Mouse (Mus musculus) intestine, embryonic 15.5 days (tissue): ENCODE data around the gene Gnat2. TPM values are rescaled to one million over a fixed set of nuclear protein-coding genes. Genes with fewer than 3 reads are reported as not detected.
A peak's percentile ranks its signal among the peaks of the same experiment; 100 is the strongest.

Experiments
- ATAC-seq: fragments of 200-750 bp; cut with Nextera tagmentation; 2 replicates; pipeline ENCODE4 v1.8.0; 2017; ENCODE audit warnings: moderate TSS enrichment, moderate library complexity
- H3K27ac ChIP-seq: fragments of 300-500 bp; sonication (generic); 2 replicates; pipeline ENCODE4 v1.5.1; 2015; ENCODE audit warnings: mild to moderate bottlenecking, inconsistent platforms
- H3K27me3 ChIP-seq: fragments of 300-500 bp; sonication (generic); replicated peaks from 2 replicates; pipeline ENCODE4 v1.6.1; 2015; ENCODE audit warnings: inconsistent platforms
- H3K36me3 ChIP-seq: fragments of 300-500 bp; sonication (generic); 2 replicates; pipeline ENCODE4 v1.6.1; 2015; ENCODE audit warnings: inconsistent platforms
- H3K4me1 ChIP-seq: fragments of 300-500 bp; sonication (generic); replicated peaks from 2 replicates; pipeline ENCODE4 v1.6.1; 2015; ENCODE audit warnings: inconsistent platforms
- H3K4me2 ChIP-seq: fragments of 300-500 bp; sonication (generic); replicated peaks from 2 replicates; pipeline ENCODE4 v1.6.1; 2015; ENCODE audit warnings: mild to moderate bottlenecking, inconsistent platforms
- H3K4me3 ChIP-seq: fragments of 300-500 bp; sonication (generic); replicated peaks from 2 replicates; pipeline ENCODE4 v1.5.1; 2015; ENCODE audit warnings: inconsistent platforms
- H3K9ac ChIP-seq: fragments of 300-500 bp; sonication (generic); 2 replicates; pipeline ENCODE4 v1.6.1; 2015; ENCODE audit warnings: inconsistent platforms
- H3K9me3 ChIP-seq: fragments of 300-500 bp; sonication (generic); 2 replicates; pipeline ENCODE4 v1.6.1; 2016; ENCODE audit warnings: inconsistent platforms
- WGBS: fragments of 180-500 bp; shearing (Covaris S2); methylation state at CpG from one replicate; pipeline ENCODE4 v1.1.7; 2015; 5-methylcytosine and 5-hydroxymethylcytosine counted together
- polyA plus RNA-seq: library from polyadenylated mRNA; unstranded; fragments of >200 nt; fragmentation: Nextera tagmentation; extraction: Ambion mirVana; gene quantifications from 2 replicates; pipeline ENCODE4 v1.2.1, GENCODE M21; 2015

Gene Gnat2
- 1.9 and 2.8 TPM in 2 replicates for polyA plus RNA-seq

- Histone ChIP-seq H3K27ac (no peak within 1 kb of the TSS), H3K9me3 (no peaks in the 10 kb centered on the region), H3K4me1 (peaks cover 5% of the 10 kb centered on the region; the same call in 1 of the 2 replicates), H3K36me3 (no peaks in the 10 kb centered on the region), H3K9ac (no peak within 1 kb of the TSS), H3K27me3 (no peaks in the 10 kb centered on the region), H3K4me2 (no peak within 1 kb of the TSS), H3K4me3 (no peak within 1 kb of the TSS)
- ATAC-seq = no peak
- WGBS = 74% methylated on average over 15 of the region's 15 CpGs
Measured at GRCm38 (mm10) chr3:108092536-108093115, at the start of gene Gnat2. Gene Gnat2, plus strand, starts transcription at chr3:108092789.

DNA sequence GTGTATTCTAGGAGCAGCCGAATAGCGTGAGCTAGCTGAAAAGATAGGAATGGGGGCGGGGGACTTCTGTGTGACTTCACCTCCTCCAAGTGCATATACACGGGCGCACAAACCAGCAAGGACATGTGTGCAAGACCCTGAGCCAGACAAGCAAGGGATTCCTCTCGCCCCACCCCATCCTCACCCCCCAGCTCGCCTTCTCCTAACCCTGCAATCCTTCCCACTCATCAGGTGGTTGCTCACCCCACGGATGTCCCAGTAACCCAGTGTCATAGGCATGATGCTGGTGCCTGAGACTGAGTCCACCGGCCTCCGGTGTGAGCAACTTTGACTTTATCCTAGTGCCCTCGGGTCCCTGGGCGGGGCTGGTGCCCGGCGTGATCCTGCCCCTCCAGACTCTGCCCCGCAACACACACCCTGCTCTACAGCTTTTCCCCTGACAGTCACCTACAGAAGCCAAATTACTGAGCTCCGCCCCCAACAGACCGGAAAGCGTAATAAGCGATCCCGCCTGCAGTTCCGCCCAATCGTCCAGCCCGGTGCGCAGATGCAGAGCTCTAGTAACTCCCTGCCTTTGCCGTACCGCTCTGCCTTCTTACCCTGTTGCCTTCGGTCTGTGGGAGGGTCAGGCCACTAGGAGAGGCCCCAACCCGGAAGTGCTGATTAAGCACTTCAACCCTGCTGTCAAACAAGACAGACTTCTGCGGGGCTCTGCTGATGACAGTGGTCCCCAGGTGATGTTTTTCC, 48.0 kb upstream of the Gnat2 start, which contains the start of gene Gstm4:
TSS of gene Gstm4 (minus strand) at position 501 of the 747 bp plus-strand sequence.
- WGBS = 4% methylated on average over 29 of the region's 29 CpGs
- peak within 1 kb of the TSS; percentile 65 for H3K27ac ChIP-seq
- ATAC-seq = peak; percentile 95

GRCm38 (mm10) chr3:108046944-108047655, 45.5 kb upstream of the Gnat2 start:
- H3K4me1 ChIP-seq = peaks cover 6% of the 10 kb centered on the region; the same call in 1 of the 2 replicates
- H3K36me3 ChIP-seq = no peaks in the 10 kb centered on the region
- WGBS = 86% methylated on average over 2 of the region's 2 CpGs
- no peak for ATAC-seq
- H3K4me3 ChIP-seq = no peak overlapping the region
- no peak overlapping the region for H3K4me2 ChIP-seq
- H3K27ac ChIP-seq = no peak overlapping the region
- H3K27me3 ChIP-seq = no peaks in the 10 kb centered on the region
- H3K9me3 ChIP-seq = no peaks in the 10 kb centered on the region
- H3K9ac ChIP-seq = no peak overlapping the region

More for the DNA sequence above, 48.0 kb upstream of the Gnat2 start, which contains the start of gene Gstm4:
- H3K4me2 ChIP-seq = peak within 1 kb of the TSS; percentile 92
- no peaks in the 10 kb centered on the region for H3K9me3 ChIP-seq
- peaks cover 10% of the 10 kb centered on the region; the same call in 1 of the 2 replicates for H3K4me1 ChIP-seq
- peak within 1 kb of the TSS; percentile 57 for H3K9ac ChIP-seq
- no peaks in the 10 kb centered on the region for H3K27me3 ChIP-seq
- peak within 1 kb of the TSS; percentile 58 for H3K4me3 ChIP-seq
- no peaks in the 10 kb centered on the region for H3K36me3 ChIP-seq

GRCm38 (mm10) chr3:108048306-108048705, 44.3 kb upstream of the Gnat2 start:
- no peak overlapping the region for H3K4me3 ChIP-seq
- no peak for ATAC-seq
- 45% methylated on average over 3 of the region's 3 CpGs for WGBS

DNA sequence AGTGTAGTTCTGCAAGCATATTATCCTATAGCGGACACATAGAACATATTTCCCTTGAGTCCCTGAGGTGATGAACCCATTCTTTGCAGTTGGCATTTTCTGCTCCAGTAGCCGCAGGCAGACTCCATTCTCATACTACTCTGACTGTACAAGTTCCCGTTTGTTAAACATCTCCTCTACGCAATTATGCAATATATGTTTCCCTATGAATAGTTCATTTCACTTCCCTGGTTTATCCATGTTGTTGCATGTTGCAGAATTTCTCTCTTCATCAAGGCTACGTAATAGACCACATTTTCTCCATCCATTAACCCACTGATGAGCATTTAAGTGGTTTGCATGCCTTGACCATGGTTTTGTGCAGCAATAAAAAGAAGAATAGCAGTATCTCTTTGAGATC, 42.1 kb upstream of the Gnat2 start:
- WGBS = 90% methylated on average over 5 of the region's 5 CpGs

More at GRCm38 (mm10) chr3:108048306-108048705, 44.3 kb upstream of the Gnat2 start:
- H3K4me2 ChIP-seq = no peak overlapping the region
- H3K9ac ChIP-seq = no peak overlapping the region
- peaks cover 6% of the 10 kb centered on the region; the same call in 1 of the 2 replicates for H3K4me1 ChIP-seq
- no peak overlapping the region for H3K27ac ChIP-seq
- H3K9me3 ChIP-seq = no peaks in the 10 kb centered on the region
- H3K27me3 ChIP-seq = no peaks in the 10 kb centered on the region
- H3K36me3 ChIP-seq = no peaks in the 10 kb centered on the region

GRCm38 (mm10) chr3:108061420-108061819, 31.2 kb upstream of the Gnat2 start:
- Histone ChIP-seq H3K4me1 (no peaks in the 10 kb centered on the region), H3K4me2 (peak overlapping the region; percentile 51), H3K9me3 (no peaks in the 10 kb centered on the region), H3K27ac (0 out of 2 replicates have a peak overlapping the region, but pooled peaks have one; percentile 2), H3K9ac (no peak overlapping the region), H3K36me3 (no peaks in the 10 kb centered on the region), H3K4me3 (no peak overlapping the region), H3K27me3 (no peaks in the 10 kb centered on the region)
- 15% methylated on average over 7 of the region's 7 CpGs for WGBS
- ATAC-seq = peak; percentile 36; the same call in 1 of the 2 replicates

More for the DNA sequence above, 42.1 kb upstream of the Gnat2 start:
- no peaks in the 10 kb centered on the region for H3K4me1 ChIP-seq
- no peak overlapping the region for H3K27ac ChIP-seq
- no peak overlapping the region for H3K4me2 ChIP-seq
- ATAC-seq = no peak
- no peak overlapping the region for H3K4me3 ChIP-seq
- no peak overlapping the region for H3K9ac ChIP-seq
- no peaks in the 10 kb centered on the region for H3K27me3 ChIP-seq
- no peaks in the 10 kb centered on the region for H3K9me3 ChIP-seq
- no peaks in the 10 kb centered on the region for H3K36me3 ChIP-seq

DNA sequence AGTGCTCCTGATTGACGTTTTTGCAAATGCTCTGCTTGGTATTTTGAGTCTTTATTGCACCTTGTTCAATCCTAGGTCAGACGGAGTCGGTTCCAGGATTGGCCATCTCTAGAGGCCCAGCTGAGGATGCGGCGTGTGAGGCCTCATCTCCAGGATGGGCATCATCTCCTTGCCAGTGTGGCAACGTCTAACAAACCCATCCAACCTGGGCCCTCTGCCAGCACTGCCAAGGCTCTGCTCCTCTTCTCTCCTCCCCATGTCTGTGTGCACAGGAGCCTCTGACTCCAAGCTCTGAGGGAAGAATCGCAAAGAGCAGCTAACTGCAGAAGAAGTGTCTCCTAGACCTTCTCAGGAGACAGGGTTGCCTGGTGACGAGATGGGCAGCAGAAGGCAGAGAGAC, 29.9 kb upstream of the Gnat2 start:
- H3K27me3 ChIP-seq = no peaks in the 10 kb centered on the region
- WGBS = 79% methylated on average over 8 of the region's 8 CpGs
- H3K4me1 ChIP-seq = no peaks in the 10 kb centered on the region
- no peaks in the 10 kb centered on the region for H3K36me3 ChIP-seq
- H3K9ac ChIP-seq = no peak overlapping the region
- no peak overlapping the region for H3K4me3 ChIP-seq
- H3K4me2 ChIP-seq = no peak overlapping the region
- no peaks in the 10 kb centered on the region for H3K9me3 ChIP-seq
- no peak for ATAC-seq
- H3K27ac ChIP-seq = no peak overlapping the region

DNA sequence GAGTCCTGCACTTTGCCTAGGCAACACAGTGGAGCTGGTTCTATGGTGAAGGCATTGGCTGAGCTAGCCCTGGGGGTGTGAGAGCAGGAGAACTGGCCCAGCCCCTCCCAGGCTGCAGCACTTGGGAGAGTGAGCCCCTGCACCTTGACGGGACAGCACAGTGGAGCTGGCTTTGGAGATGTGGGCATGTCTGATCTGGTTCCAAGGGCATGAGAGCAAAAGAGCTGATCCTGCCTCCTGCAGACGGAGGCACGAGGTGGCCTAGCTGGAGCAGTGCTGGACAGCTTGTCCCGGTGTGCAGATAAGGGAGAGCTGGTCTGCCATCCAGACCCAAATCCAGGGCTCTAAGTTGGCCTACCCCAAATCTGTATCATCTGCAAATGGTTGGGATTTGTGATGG, 27.9 kb upstream of the Gnat2 start:
- ATAC-seq = no peak
- Histone ChIP-seq H3K4me3 (no peak overlapping the region), H3K4me2 (no peak overlapping the region), H3K36me3 (no peaks in the 10 kb centered on the region), H3K4me1 (no peaks in the 10 kb centered on the region), H3K9me3 (no peaks in the 10 kb centered on the region), H3K27ac (no peak overlapping the region), H3K27me3 (no peaks in the 10 kb centered on the region), H3K9ac (no peak overlapping the region; the same call in 1 of the 2 replicates)
- WGBS = 72% methylated on average over 4 of the region's 4 CpGs

DNA sequence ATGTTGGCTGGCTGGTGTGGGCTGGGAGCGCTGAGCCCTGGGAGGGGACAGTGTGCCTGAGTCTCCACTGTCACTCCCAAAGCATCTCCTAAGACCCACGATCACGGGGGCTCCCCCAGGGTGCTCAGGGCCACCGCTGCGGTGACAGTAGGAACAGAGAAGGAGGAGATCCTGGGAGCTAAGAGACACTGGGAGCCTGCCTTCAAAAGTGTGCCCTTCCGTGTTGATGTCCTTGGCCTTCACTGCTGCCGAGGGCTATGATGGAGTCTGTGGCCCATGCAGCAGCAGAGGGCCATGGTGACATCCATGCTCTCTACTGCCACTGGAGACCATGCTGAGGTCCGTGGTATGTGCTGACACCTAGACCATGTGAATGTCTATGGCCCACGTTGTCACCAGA, 27.0 kb upstream of the Gnat2 start:
- no peak overlapping the region for H3K4me3 ChIP-seq
- H3K27me3 ChIP-seq = no peaks in the 10 kb centered on the region
- no peaks in the 10 kb centered on the region for H3K4me1 ChIP-seq
- no peaks in the 10 kb centered on the region for H3K36me3 ChIP-seq
- no peak overlapping the region for H3K9ac ChIP-seq
- no peak for ATAC-seq
- 75% methylated on average over 9 of the region's 9 CpGs for WGBS
- H3K4me2 ChIP-seq = no peak overlapping the region
- no peaks in the 10 kb centered on the region for H3K9me3 ChIP-seq
- H3K27ac ChIP-seq = no peak overlapping the region

DNA sequence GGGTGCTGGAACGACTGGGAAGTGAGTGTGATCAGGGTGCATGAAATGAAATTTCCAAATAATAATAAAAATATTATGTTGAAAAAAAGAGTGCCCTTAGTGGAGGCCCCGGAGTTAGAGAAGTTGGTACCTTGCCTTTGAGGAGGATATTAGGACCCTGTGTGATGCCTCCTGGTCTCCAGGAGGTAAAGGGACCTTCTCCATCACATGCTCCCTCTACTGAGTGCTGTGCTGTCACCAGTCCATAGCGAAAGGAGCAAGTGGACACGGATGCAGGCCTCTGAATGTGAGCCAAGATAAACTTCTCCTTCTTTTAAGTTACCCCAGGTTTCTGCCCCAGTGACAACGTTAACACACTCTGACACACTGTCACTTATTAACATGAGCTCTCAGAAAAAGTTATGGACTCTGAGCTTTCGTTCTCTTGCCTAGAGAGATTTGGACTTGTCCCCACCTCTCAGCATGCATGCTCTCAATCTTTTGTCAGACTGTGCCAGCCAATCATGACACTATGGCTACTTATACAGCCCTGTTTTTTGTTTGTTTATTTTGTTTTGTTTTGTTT, 25.1 kb upstream of the Gnat2 start:
- no peaks in the 10 kb centered on the region for H3K4me1 ChIP-seq
- no peak overlapping the region for H3K4me2 ChIP-seq
- no peak overlapping the region for H3K27ac ChIP-seq
- H3K36me3 ChIP-seq = no peaks in the 10 kb centered on the region
- H3K9me3 ChIP-seq = no peaks in the 10 kb centered on the region
- no peak overlapping the region for H3K4me3 ChIP-seq
- no peaks in the 10 kb centered on the region for H3K27me3 ChIP-seq
- H3K9ac ChIP-seq = no peak overlapping the region
- 61% methylated on average over 6 of the region's 6 CpGs for WGBS
- peak; percentile 56 for ATAC-seq

GRCm38 (mm10) chr3:108068826-108069225, 23.8 kb upstream of the Gnat2 start:
- Histone ChIP-seq H3K36me3 (no peaks in the 10 kb centered on the region), H3K4me1 (no peaks in the 10 kb centered on the region), H3K4me2 (peak overlapping the region; percentile 26), H3K27me3 (no peaks in the 10 kb centered on the region), H3K27ac (peak overlapping the region; percentile 85), H3K9ac (no peak overlapping the region; the same call in 1 of the 2 replicates), H3K4me3 (no peak overlapping the region), H3K9me3 (no peaks in the 10 kb centered on the region)
- peak; percentile 23 for ATAC-seq
- 6% methylated on average over 1 of the region's 1 CpGs for WGBS
